ENCODE assay signal across 8 mouse cellular contexts in genomic region chr15:25940397-25941377, GRCm38 (mm10). TPM values are rescaled to one million over a fixed set of nuclear protein-coding genes. Genes with fewer than 3 reads are reported as not detected.
DNase-seq lines count a peak whose midpoint lies in the region; ATAC-seq lines count a peak whose summit lies in the region.

No protein-coding gene starts in this region.

- no peak overlapping the region for H3K4me3 ChIP-seq in forebrain, embryonic 11.5 days (ENCODE audit: low read depth, low read length)
- H3K4me3 ChIP-seq in forebrain, embryonic 13.5 days, result no peak overlapping the region
- H3K4me3 ChIP-seq in heart, embryonic 13.5 days, result peak overlapping the region; percentile 56
- H3K4me3 ChIP-seq in neural tube, embryonic 15.5 days (replicated peaks), result no peak overlapping the region

- no peak for DNase-seq in forebrain, embryonic 11.5 days (ENCODE audit: low spot score)
- DNase-seq in brain, adult 2 months (ENCODE audit: low read depth, low spot score), result peak; percentile 42
- DNase-seq in kidney, postnatal 4 days, result peak; percentile 34 to 56
- DNase-seq in left cerebral cortex, postnatal 36 days (ENCODE audit: low spot score in 2 of 2), result no peak
- no peak for DNase-seq in c-Kit-positive CD71-positive TER-119-positive erythroid progenitor cells, embryonic 14.5 days (ENCODE audit: low spot score)

- H3K36me3 ChIP-seq in forebrain, embryonic 11.5 days (ENCODE audit: control insufficient read depth, insufficient read depth, low read length), result no peaks in the 10 kb centered on the region
- no peaks in the 10 kb centered on the region for H3K36me3 ChIP-seq in forebrain, embryonic 13.5 days (ENCODE audit: poor library complexity, severe bottlenecking)
- H3K36me3 ChIP-seq in heart, embryonic 13.5 days, result no peaks in the 10 kb centered on the region
- H3K36me3 ChIP-seq in neural tube, embryonic 15.5 days, result no peaks in the 10 kb centered on the region

- intact Hi-C loops in left cerebral cortex, postnatal 36 days (cut with DNase I), result no loop called here

- H3K27me3 ChIP-seq in forebrain, embryonic 11.5 days (ENCODE audit: control insufficient read depth, insufficient read depth, low read length), result no peaks in the 10 kb centered on the region
- 0 out of 2 replicates have a peak, but pooled peaks cover 3% of the 10 kb centered on the region for H3K27me3 ChIP-seq in forebrain, embryonic 13.5 days
- H3K27me3 ChIP-seq in heart, embryonic 13.5 days (replicated peaks), result no peaks in the 10 kb centered on the region
- no peaks in the 10 kb centered on the region for H3K27me3 ChIP-seq in neural tube, embryonic 15.5 days (replicated peaks)

- 0 out of 2 replicates have a peak overlapping the region, but pooled peaks have one; percentile 5 for H3K4me2 ChIP-seq in forebrain, embryonic 11.5 days (ENCODE audit: low read depth, low read length, severe bottlenecking)
- no peak overlapping the region for H3K4me2 ChIP-seq in forebrain, embryonic 13.5 days
- peak overlapping the region; percentile 63 for H3K4me2 ChIP-seq in heart, embryonic 13.5 days
- H3K4me2 ChIP-seq in neural tube, embryonic 15.5 days, result peak overlapping the region; percentile 13; the same call in 1 of the 2 replicates

- no peak overlapping the region for H3K27ac ChIP-seq in forebrain, embryonic 11.5 days (ENCODE audit: low read depth, low read length)
- H3K27ac ChIP-seq in forebrain, embryonic 13.5 days, result no peak overlapping the region
- peak overlapping the region; percentile 92 for H3K27ac ChIP-seq in heart, embryonic 13.5 days (replicated peaks)
- H3K27ac ChIP-seq in neural tube, embryonic 15.5 days (replicated peaks), result no peak overlapping the region

- H3K9me3 ChIP-seq in forebrain, embryonic 11.5 days (ENCODE audit: control insufficient read depth, low read length), result no peaks in the 10 kb centered on the region
- H3K9me3 ChIP-seq in forebrain, embryonic 13.5 days (replicated peaks), result no peaks in the 10 kb centered on the region
- H3K9me3 ChIP-seq in heart, embryonic 13.5 days, result no peaks in the 10 kb centered on the region
- no peaks in the 10 kb centered on the region for H3K9me3 ChIP-seq in neural tube, embryonic 15.5 days (replicated peaks)

- ATAC-seq in forebrain, embryonic 11.5 days (replicated peaks; ENCODE audit: low FRiP score), result no peak
- no peak for ATAC-seq in forebrain, embryonic 13.5 days
- peak; percentile 72; the same call in 1 of the 2 replicates for ATAC-seq in heart, embryonic 13.5 days (ENCODE audit: extremely low read depth, insufficient number of reproducible peaks, low FRiP score, low TSS enrichment)
- no peak for ATAC-seq in neural tube, embryonic 15.5 days (ENCODE audit: low FRiP score)

- no peak overlapping the region for H3K9ac ChIP-seq in forebrain, embryonic 11.5 days (ENCODE audit: low read length)
- no peak overlapping the region for H3K9ac ChIP-seq in forebrain, embryonic 13.5 days
- H3K9ac ChIP-seq in heart, embryonic 13.5 days, result peak overlapping the region; percentile 77
- no peak overlapping the region for H3K9ac ChIP-seq in neural tube, embryonic 15.5 days (replicated peaks)

- WGBS in forebrain, embryonic 11.5 days, result 38% methylated on average over 24 of the region's 24 CpGs
- WGBS in forebrain, embryonic 13.5 days, result 35% methylated on average over 24 of the region's 24 CpGs
- WGBS in heart, embryonic 13.5 days, result 19% methylated on average over 24 of the region's 24 CpGs
- 52% methylated on average over 24 of the region's 24 CpGs for WGBS in neural tube, embryonic 15.5 days

- peaks cover 2% of the 10 kb centered on the region; the same call in 1 of the 2 replicates for H3K4me1 ChIP-seq in forebrain, embryonic 11.5 days (replicated peaks; ENCODE audit: control insufficient read depth, insufficient read depth, low read length)
- H3K4me1 ChIP-seq in forebrain, embryonic 13.5 days, result peaks cover 5% of the 10 kb centered on the region
- peaks cover 35% of the 10 kb centered on the region for H3K4me1 ChIP-seq in heart, embryonic 13.5 days
- no peaks in the 10 kb centered on the region for H3K4me1 ChIP-seq in neural tube, embryonic 15.5 days

RNA-seq across cellular contexts. Expression of gene Zfp622, which starts 43.5 kb away (rescaled TPM):
- 29.5 and 32.7 TPM in 2 replicates for polyA plus RNA-seq in forebrain, embryonic 11.5 days (2014; fragmentation: Nextera tagmentation; extraction: Ambion mirVana)
- polyA plus RNA-seq in forebrain, embryonic 13.5 days (2015; fragmentation: Nextera tagmentation; extraction: Ambion mirVana), result 25.0 and 28.9 TPM in 2 replicates
- polyA plus RNA-seq in heart, embryonic 13.5 days (2015; fragmentation: Nextera tagmentation; extraction: Ambion mirVana), result 16.4 and 20.9 TPM in 2 replicates
- polyA plus RNA-seq in neural tube, embryonic 15.5 days (2015; fragmentation: Nextera tagmentation; extraction: Ambion mirVana), result 35.2 and 37.4 TPM in 2 replicates
- total RNA-seq in left cerebral cortex, postnatal 36 days (2021), result 10 to 100 TPM; 38.7 to 46.1 TPM

Comparison
In these comparisons a context has a peak if more than half of its experiments do, and no peak if none do; other contexts are left out.
1. DNase-seq: peak in brain, adult 2 months (single experiment) and kidney, postnatal 4 days (2 of 2); none in forebrain, embryonic 11.5 days (single experiment), left cerebral cortex, postnatal 36 days (0 of 2) and c-Kit-positive CD71-positive TER-119-positive erythroid progenitor cells, embryonic 14.5 days (single experiment).